Mouse (Mus musculus) kidney, adult 2 months (tissue): ENCODE data around the gene Cfp.

ENCODE experiments used
- CTCF ChIP-seq: fragments of 200-500 bp; conservative IDR thresholded peaks from 2 replicates; pipeline ENCODE4 v1.5.1; 2011; ENCODE audit warnings: low read depth, mild to moderate bottlenecking, control low read depth, low read length, moderate library complexity, mixed read lengths; ENCODE audit not compliant: insufficient read depth, insufficient read length
- POLR2A ChIP-seq: fragments of 200-500 bp; IDR thresholded peaks from one replicate; pipeline ENCODE4 v1.6.1; 2011; ENCODE audit warnings: low read depth, low read length, control low read depth

DNA sequence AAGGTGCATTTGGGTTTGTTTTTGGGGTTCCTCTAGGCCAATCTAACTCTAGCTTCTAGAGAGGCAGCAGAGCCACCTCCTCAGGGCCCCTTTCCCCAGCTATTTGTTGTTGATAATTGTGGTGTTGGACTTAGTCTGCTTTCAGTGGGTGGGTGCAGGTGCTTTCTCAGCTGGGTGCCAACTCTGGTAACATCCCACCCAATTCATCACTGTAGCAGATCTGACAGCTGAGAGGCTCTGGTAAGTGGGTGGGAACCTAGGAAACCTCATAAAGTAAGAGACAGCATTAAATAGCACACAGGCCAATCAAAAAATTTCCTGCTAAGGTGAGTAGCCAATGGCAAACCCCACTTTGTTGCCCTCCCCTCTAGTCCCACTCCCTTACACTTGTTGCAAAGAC lies 6.4 kb downstream of the Cfp start:
- TF ChIP-seq CTCF = no peak
- no peak for TF ChIP-seq POLR2A
